Mouse (Mus musculus) limb, embryonic 14.5 days (tissue): ENCODE measurements around the gene Tep1. TPM values are rescaled to one million over a fixed set of nuclear protein-coding genes. Genes with fewer than 3 reads are reported as not detected.

Source experiments
- ATAC-seq: fragments of 200-750 bp; cut with Nextera tagmentation; 2 replicates; pipeline ENCODE4 v1.8.0; 2017; ENCODE audit warnings: low read depth, moderate number of reproducible peaks, moderate TSS enrichment; ENCODE audit not compliant: low FRiP score
- DNase-seq: peaks from one replicate; pipeline ENCODE4 v3.0.0-alpha.2; 2015; ENCODE audit warnings: low spot score
- H3K27ac ChIP-seq: fragments of 300-500 bp; sonication (generic); replicated peaks from 2 replicates; pipeline ENCODE4 v1.5.1; 2014; ENCODE audit warnings: low read depth, mild to moderate bottlenecking, low read length, moderate library complexity, mixed read lengths
- H3K27me3 ChIP-seq: fragments of 300-500 bp; sonication (generic); 2 replicates; pipeline ENCODE4 v1.6.1; 2014; ENCODE audit warnings: low read length, mixed read lengths; ENCODE audit not compliant: control insufficient read depth, insufficient read depth
- H3K36me3 ChIP-seq: fragments of 300-500 bp; sonication (generic); 2 replicates; pipeline ENCODE4 v1.6.1; 2014; ENCODE audit warnings: mild to moderate bottlenecking, low read length, moderate library complexity, mixed read lengths; ENCODE audit not compliant: control insufficient read depth, insufficient read depth
- H3K4me1 ChIP-seq: fragments of 300-500 bp; sonication (generic); 2 replicates; pipeline ENCODE4 v1.6.1; 2014; ENCODE audit warnings: antibody characterized with exemption, low read length, mixed read lengths; ENCODE audit not compliant: control insufficient read depth, insufficient read depth
- H3K4me2 ChIP-seq: fragments of 300-500 bp; sonication (generic); replicated peaks from 2 replicates; pipeline ENCODE4 v1.6.1; 2014; ENCODE audit warnings: low read depth, mild to moderate bottlenecking, low read length, moderate library complexity; ENCODE audit not compliant: severe bottlenecking
- H3K4me3 ChIP-seq: fragments of 300-500 bp; sonication (generic); replicated peaks from 2 replicates; pipeline ENCODE4 v1.5.1; 2014; ENCODE audit warnings: low read length
- H3K9ac ChIP-seq: fragments of 300-500 bp; sonication (generic); 2 replicates; pipeline ENCODE4 v1.6.1; 2014; ENCODE audit warnings: mild to moderate bottlenecking, low read depth, low read length, moderate library complexity; ENCODE audit not compliant: severe bottlenecking
- H3K9me3 ChIP-seq: fragments of 300-500 bp; sonication (generic); 2 replicates; pipeline ENCODE4 v1.6.1; 2016; ENCODE audit warnings: low read length; ENCODE audit not compliant: control insufficient read depth
- POLR2A ChIP-seq: fragments of 200-500 bp; IDR thresholded peaks from 2 replicates; pipeline ENCODE4 v1.8.0; 2012; ENCODE audit warnings: inconsistent platforms, mild to moderate bottlenecking, moderate library complexity, borderline replicate concordance; ENCODE audit not compliant: insufficient read depth, insufficient read length; ENCODE audit errors: extremely low read depth
- WGBS: fragments of 180-500 bp; shearing (Covaris S2); extraction: QIAGEN DNeasy Blood & Tissue Kit; methylation state at CpG from one replicate; pipeline ENCODE4 v1.1.7; 2014; 5-methylcytosine and 5-hydroxymethylcytosine counted together
- polyA plus RNA-seq, 2 experiments: library from polyadenylated mRNA; depleted of rRNA in 1 of 2; stranded (reverse) in 1 of 2; unstranded in 1 of 2; fragments of >200 nt; fragmentation: Nextera tagmentation in 1 of 2; extraction: Ambion mirVana in 1 of 2; gene quantifications; 2 replicates each; pipeline versions ENCODE4 v1.2.1 to v1.2.3; 2012 to 2014

Tep1 gene
- polyA plus RNA-seq, 2 experiments: 9.5 to 10.5 TPM

DNA sequence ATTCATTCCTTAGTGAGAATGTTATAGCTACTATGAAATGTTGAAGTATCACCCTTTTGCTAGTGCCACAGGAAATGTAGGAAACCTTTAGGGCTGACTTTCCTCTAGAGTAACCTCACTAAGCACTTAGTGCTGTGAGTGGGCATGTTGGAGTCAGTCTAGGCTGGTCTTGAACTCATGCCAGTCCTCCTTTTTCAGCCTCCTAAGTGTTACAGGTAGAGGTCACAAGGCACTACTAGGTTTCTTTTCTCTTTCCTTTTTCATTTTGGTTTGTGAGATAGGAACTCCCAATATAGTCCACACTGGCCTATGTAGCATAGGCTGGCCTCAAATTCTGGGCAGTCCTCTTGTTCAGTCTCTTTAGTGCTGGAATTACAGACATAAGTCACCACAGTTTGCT lies 25.0 kb upstream of the Tep1 start:
- H3K9me3 ChIP-seq: no peaks in the 10 kb centered on the region
- DNase-seq (no peak), ATAC-seq (no peak)
- H3K4me3 ChIP-seq: no peak overlapping the region
- no peaks in the 10 kb centered on the region; the same call in 1 of the 2 replicates for H3K4me1 ChIP-seq
- H3K4me2 ChIP-seq: no peak overlapping the region
- TF ChIP-seq POLR2A: no peak
- H3K36me3 ChIP-seq: no peaks in the 10 kb centered on the region
- no peak overlapping the region for H3K9ac ChIP-seq
- H3K27ac ChIP-seq: no peak overlapping the region
- H3K27me3 ChIP-seq: peaks cover 22% of the 10 kb centered on the region; the same call in 1 of the 2 replicates

DNA sequence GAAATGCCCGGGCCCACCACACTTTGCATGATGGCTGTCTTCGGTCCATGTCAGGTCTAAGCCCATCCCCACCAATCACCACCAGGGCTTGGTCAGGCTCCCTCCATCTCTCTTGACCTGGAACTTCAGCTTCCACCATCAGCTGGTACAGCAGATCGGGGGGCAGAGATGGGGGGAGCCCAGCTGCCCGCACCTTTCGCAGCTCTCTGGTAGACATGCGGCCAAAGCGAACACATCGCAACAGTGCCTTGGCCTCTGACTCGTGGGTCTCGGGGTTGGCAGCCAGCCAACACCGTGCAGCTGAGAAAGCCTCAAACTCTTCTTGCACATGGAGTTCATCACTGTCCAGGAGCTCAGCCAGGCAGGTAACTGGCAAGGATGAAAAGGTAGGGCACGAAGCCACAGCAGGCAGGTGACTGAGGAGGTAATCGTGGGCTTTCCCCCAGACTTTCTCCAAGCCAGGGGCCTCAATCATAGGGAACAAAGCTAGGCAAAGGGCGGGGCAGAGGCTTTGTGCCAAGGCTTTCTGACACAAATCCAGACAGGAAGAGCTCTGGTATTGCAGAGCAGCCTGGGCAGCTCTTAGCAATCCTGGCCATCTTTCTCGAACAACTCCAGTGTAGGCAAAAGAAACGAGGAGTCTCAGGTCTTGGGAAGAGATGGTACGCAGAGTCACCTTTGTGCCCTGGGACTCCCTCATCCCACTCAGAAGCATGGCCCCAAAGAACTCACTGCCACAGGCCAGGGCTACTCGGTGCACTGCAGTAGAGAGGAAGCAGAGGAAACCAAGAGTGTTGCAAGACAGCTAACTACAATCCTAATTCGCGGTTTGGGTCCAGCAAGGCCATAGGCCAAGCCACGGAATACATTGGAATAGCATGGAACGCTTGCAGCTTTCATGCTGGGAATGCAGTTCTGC lies 22.4 kb upstream of the Tep1 start:
- peaks cover 22% of the 10 kb centered on the region; the same call in 1 of the 2 replicates for H3K27me3 ChIP-seq
- H3K4me1 ChIP-seq: no peaks in the 10 kb centered on the region; the same call in 1 of the 2 replicates
- no peak overlapping the region for H3K4me2 ChIP-seq
- no peak overlapping the region for H3K27ac ChIP-seq
- H3K36me3 ChIP-seq: no peaks in the 10 kb centered on the region
- no peak for TF ChIP-seq POLR2A
- H3K9ac ChIP-seq: no peak overlapping the region
- DNase-seq (no peak), ATAC-seq (no peak)
- H3K4me3 ChIP-seq: no peak overlapping the region
- H3K9me3 ChIP-seq: no peaks in the 10 kb centered on the region
- WGBS: 80% methylated on average over 22 of the region's 22 CpGs

- Histone ChIP-seq H3K27me3 (peaks cover 16% of the 10 kb centered on the region; the same call in 1 of the 2 replicates), H3K4me1 (no peaks in the 10 kb centered on the region; the same call in 1 of the 2 replicates), H3K4me2 (no peak overlapping the region), H3K27ac (no peak overlapping the region), H3K9me3 (no peaks in the 10 kb centered on the region), H3K36me3 (no peaks in the 10 kb centered on the region), H3K4me3 (no peak overlapping the region), H3K9ac (no peak overlapping the region)
- DNase-seq (no peak), ATAC-seq (no peak)
- 86% methylated on average over 7 of the region's 7 CpGs for WGBS
- no peak for TF ChIP-seq POLR2A
Observed at GRCm38 (mm10) chr14:50892091-50892490, 21.7 kb upstream of the Tep1 start.

- H3K4me2 ChIP-seq: no peak overlapping the region
- no peak overlapping the region for H3K27ac ChIP-seq
- no peak overlapping the region for H3K4me3 ChIP-seq
- 94% methylated on average over 8 of the region's 8 CpGs for WGBS
- ATAC-seq (no peak), DNase-seq (no peak)
- H3K9me3 ChIP-seq: no peaks in the 10 kb centered on the region
- H3K36me3 ChIP-seq: no peaks in the 10 kb centered on the region
- TF ChIP-seq POLR2A: no peak
- peaks cover 12% of the 10 kb centered on the region; the same call in 1 of the 2 replicates for H3K27me3 ChIP-seq
- no peaks in the 10 kb centered on the region; the same call in 1 of the 2 replicates for H3K4me1 ChIP-seq
- H3K9ac ChIP-seq: no peak overlapping the region
Observed at GRCm38 (mm10) chr14:50891621-50892020, 21.3 kb upstream of the Tep1 start.

- H3K27ac ChIP-seq: no peak overlapping the region
- H3K4me3 ChIP-seq: no peak overlapping the region
- no peak for TF ChIP-seq POLR2A
- H3K36me3 ChIP-seq: no peaks in the 10 kb centered on the region
- no peak for DNase-seq
- ATAC-seq: no peak
- H3K27me3 ChIP-seq: no peaks in the 10 kb centered on the region
- no peak overlapping the region for H3K4me2 ChIP-seq
- 83% methylated on average over 6 of the region's 6 CpGs for WGBS
- H3K9me3 ChIP-seq: no peaks in the 10 kb centered on the region
- H3K4me1 ChIP-seq: no peaks in the 10 kb centered on the region
- H3K9ac ChIP-seq: no peak overlapping the region
Observed at GRCm38 (mm10) chr14:50876236-50876950, 6.0 kb upstream of the Tep1 start.
